Mouse (Mus musculus): ENCODE results near the gene Cyp2a5.
"Not testable (repeated sequence)": the region's sequence is repeated elsewhere in the genome, so short reads cannot be mapped to it uniquely, and the experiment has no call there.

DNA sequence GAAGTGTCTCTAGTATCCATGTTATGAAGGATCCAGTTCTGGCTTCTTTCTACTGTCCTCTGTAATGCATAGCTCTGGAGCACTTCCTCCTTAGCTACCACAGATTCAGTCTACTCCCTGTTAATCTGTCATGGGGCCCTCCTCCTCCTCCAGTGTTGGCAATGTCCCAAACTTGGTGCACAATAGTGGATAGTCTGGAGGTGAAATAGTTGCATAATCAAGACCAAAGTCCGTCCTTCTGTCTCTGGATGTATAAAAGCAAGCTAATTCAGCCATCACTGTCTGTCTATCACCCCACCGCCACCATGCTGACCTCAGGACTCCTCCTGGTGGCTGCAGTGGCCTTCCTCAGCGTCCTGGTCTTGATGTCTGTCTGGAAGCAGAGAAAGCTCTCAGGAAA lies at the start of gene Cyp2a5:
- not testable (repeated sequence) for TF ChIP-seq CTCF (IDR thresholded peaks at IDR 0.05; ENCODE audit: control insufficient read depth, insufficient read depth, low read length); POLR2A (IDR thresholded peaks at IDR 0.05; ENCODE audit: borderline replicate concordance, control insufficient read depth, low read depth, low read length)
